8 mouse cellular contexts compared by ENCODE assay signal in genomic region chr12:112147365-112147764, GRCm38 (mm10). TPM values are rescaled to one million over a fixed set of nuclear protein-coding genes. Genes with fewer than 3 reads are reported as not detected.
DNase-seq lines count a peak whose midpoint lies in the region; ATAC-seq and TF ChIP-seq lines count a peak whose summit lies in the region.

No protein-coding gene starts in this region.

- no peak for TF ChIP-seq CTCF in lung, postnatal 0 days (IDR thresholded peaks at IDR 0.05)

- 22% methylated on average over 5 of the region's 5 CpGs for WGBS in embryonic facial prominence, embryonic 10.5 days
- 23% methylated on average over 5 of the region's 5 CpGs for WGBS in hindbrain, embryonic 10.5 days
- 33% methylated on average over 5 of the region's 5 CpGs for WGBS in lung, postnatal 0 days

- no peaks in the 10 kb centered on the region for H3K36me3 ChIP-seq in ES-E14 (ENCODE audit: control insufficient read depth, insufficient read depth, low read length, poor library complexity, severe bottlenecking)
- H3K36me3 ChIP-seq in embryonic facial prominence, embryonic 10.5 days (replicated peaks) = peaks cover 11% of the 10 kb centered on the region; the same call in 1 of the 2 replicates
- 0 out of 2 replicates have a peak, but pooled peaks cover 3% of the 10 kb centered on the region for H3K36me3 ChIP-seq in hindbrain, embryonic 10.5 days
- H3K36me3 ChIP-seq in lung, postnatal 0 days (ENCODE audit: insufficient read depth, low read length) = no peaks in the 10 kb centered on the region

- no peak for TF ChIP-seq EP300 in lung, postnatal 0 days (IDR thresholded peaks at IDR 0.05)

- peak overlapping the region; percentile 64 for H3K4me2 ChIP-seq in lung, postnatal 0 days (replicated peaks; ENCODE audit: low read depth, low read length)

- peak; percentile 23 for ATAC-seq in lung, postnatal 0 days
- no peak for ATAC-seq in granulocyte monocyte progenitor cell, adult 5-6 weeks (replicated peaks; ENCODE audit: poor library complexity, severe bottlenecking)

- no peak overlapping the region for H3K27ac ChIP-seq in ES-E14 (ENCODE audit: insufficient read depth, low read depth, low read length, poor library complexity, severe bottlenecking)
- H3K27ac ChIP-seq in embryonic facial prominence, embryonic 10.5 days (replicated peaks) = peak overlapping the region; percentile 87
- H3K27ac ChIP-seq in hindbrain, embryonic 10.5 days = peak overlapping the region; percentile 89
- peak overlapping the region; percentile 69 for H3K27ac ChIP-seq in lung, postnatal 0 days (ENCODE audit: low read length)

- peaks cover 51% of the 10 kb centered on the region for H3K27me3 ChIP-seq in embryonic facial prominence, embryonic 10.5 days (replicated peaks; ENCODE audit: low read depth, poor library complexity, severe bottlenecking)
- peaks cover 86% of the 10 kb centered on the region for H3K27me3 ChIP-seq in hindbrain, embryonic 10.5 days (ENCODE audit: insufficient read depth, poor library complexity, severe bottlenecking)
- H3K27me3 ChIP-seq in lung, postnatal 0 days (replicated peaks; ENCODE audit: insufficient read depth, low read length) = peaks cover 33% of the 10 kb centered on the region

- DNase-seq in ES-E14 (ENCODE audit: low read depth, low spot score) = no peak
- no peak for DNase-seq in embryonic facial prominence, embryonic 10.5 days (ENCODE audit: low spot score)
- no peak for DNase-seq in hindbrain, embryonic 10.5 days (ENCODE audit: low spot score)
- DNase-seq in lung, postnatal 0 days (ENCODE audit: low spot score) = peak; percentile 51
- DNase-seq in right cerebral cortex, adult 2 months (ENCODE audit: low spot score in 2 of 2) = no peak
- DNase-seq in frontal cortex, postnatal 25 days (ENCODE audit: low spot score in 2 of 2) = no peak
- no peak for DNase-seq in testis, postnatal 10 days (ENCODE audit: low spot score)

- peaks cover 3 to 35% of the 10 kb centered on the region in 2 experiments; a peak in 2 of 4 replicates for H3K4me1 ChIP-seq in ES-E14 (ENCODE audit: control insufficient read depth in 2 of 2, insufficient read depth in 2 of 2, low read length in 2 of 2, poor library complexity in 1 of 2)
- peaks cover 94% of the 10 kb centered on the region for H3K4me1 ChIP-seq in embryonic facial prominence, embryonic 10.5 days
- peaks cover 96% of the 10 kb centered on the region for H3K4me1 ChIP-seq in hindbrain, embryonic 10.5 days (replicated peaks)
- peaks cover 16% of the 10 kb centered on the region for H3K4me1 ChIP-seq in lung, postnatal 0 days (ENCODE audit: insufficient read depth, low read depth, low read length)

- no peaks in the 10 kb centered on the region for H3K9me3 ChIP-seq in ES-E14 (ENCODE audit: control insufficient read depth, insufficient read depth, low read depth, low read length)
- H3K9me3 ChIP-seq in embryonic facial prominence, embryonic 10.5 days = no peaks in the 10 kb centered on the region
- no peaks in the 10 kb centered on the region for H3K9me3 ChIP-seq in hindbrain, embryonic 10.5 days
- no peaks in the 10 kb centered on the region for H3K9me3 ChIP-seq in lung, postnatal 0 days (ENCODE audit: low read length)

- in situ Hi-C loops in ES-E14 (cut with MboI; ENCODE audit: low sequenced_read_pairs in 2 of 2, unreplicated experiment in 2 of 2) = loop anchor here (10.0 to 25.0 kb wide), 2 partner anchors 390 to 397 kb away; no protein-coding TSS in a partner anchor

- H3K9ac ChIP-seq in ES-E14 (ENCODE audit: insufficient read depth, low read depth, low read length, poor library complexity, severe bottlenecking) = 0 out of 2 replicates have a peak overlapping the region, but pooled peaks have one; percentile 91
- no peak overlapping the region for H3K9ac ChIP-seq in lung, postnatal 0 days (replicated peaks; ENCODE audit: low read depth)

- peak overlapping the region; percentile 77 to 95; a peak in 3 of 4 replicates for H3K4me3 ChIP-seq in ES-E14 (ENCODE audit: insufficient read depth in 1 of 2, low read depth in 1 of 2, low read length in 2 of 2, poor library complexity in 1 of 2, severe bottlenecking in 1 of 2)
- peak overlapping the region; percentile 74 for H3K4me3 ChIP-seq in embryonic facial prominence, embryonic 10.5 days
- H3K4me3 ChIP-seq in hindbrain, embryonic 10.5 days = peak overlapping the region; percentile 61
- H3K4me3 ChIP-seq in lung, postnatal 0 days (ENCODE audit: low read depth, low read length) = peak overlapping the region; percentile 46; the same call in 1 of the 2 replicates

TF ChIP-seq in ES-E14, 5 proteins besides CTCF, POLR2A, EP300 and RAD21:
- TF ChIP-seq HCFC1 (IDR thresholded peaks at IDR 0.05; ENCODE audit: borderline replicate concordance, insufficient read depth, low read length) = no peak
- no peak for TF ChIP-seq ZC3H11A (IDR thresholded peaks at IDR 0.05; ENCODE audit: borderline replicate concordance, low read depth, low read length)
- TF ChIP-seq MAFK (IDR thresholded peaks at IDR 0.05; ENCODE audit: insufficient read depth, low read depth, low read length) = no peak
- no peak for TF ChIP-seq ZNF384 (IDR thresholded peaks at IDR 0.05; ENCODE audit: low read depth, low read length)
- no peak for TF ChIP-seq CHD2 (IDR thresholded peaks at IDR 0.05; ENCODE audit: low read depth, low read length)

RNA-seq across cellular contexts. Expression of gene Kif26a, which starts 1.4 kb away (rescaled TPM):
- total RNA-seq in ES-E14 (2012; rRNA removed) = 6.1 and 6.4 TPM in 2 replicates
- 3.3 and 3.4 TPM in 2 replicates for polyA plus RNA-seq in embryonic facial prominence, embryonic 10.5 days (2016; fragmentation: Nextera tagmentation; extraction: Ambion mirVana)
- 2.7 and 3.1 TPM in 2 replicates for polyA plus RNA-seq in hindbrain, embryonic 10.5 days (2016; fragmentation: Nextera tagmentation; extraction: Ambion mirVana)
- polyA plus RNA-seq in lung, postnatal 0 days (2015; fragmentation: Nextera tagmentation; extraction: Ambion mirVana) = 2.9 and 3.0 TPM in 2 replicates
- total RNA-seq in granulocyte monocyte progenitor cell, adult 5-6 weeks (2014; fragmentation: Nextera tagmentation) = not detected in 2 replicates
- not detected in 2 replicates for total RNA-seq in granulocyte monocyte progenitor cell, adult 5-6 weeks (2017)

RNA-seq across cellular contexts. Expression of gene Aspg, which starts 40.9 kb away (rescaled TPM):
- total RNA-seq in ES-E14 (2012; rRNA removed) = 12.8 and 36.3 TPM in 2 replicates
- polyA plus RNA-seq in embryonic facial prominence, embryonic 10.5 days (2016; fragmentation: Nextera tagmentation; extraction: Ambion mirVana) = 2.7 TPM in 2 replicates
- polyA plus RNA-seq in hindbrain, embryonic 10.5 days (2016; fragmentation: Nextera tagmentation; extraction: Ambion mirVana) = 1.4 and 2.1 TPM in 2 replicates
- polyA plus RNA-seq in lung, postnatal 0 days (2015; fragmentation: Nextera tagmentation; extraction: Ambion mirVana) = 2.5 and 2.6 TPM in 2 replicates
- total RNA-seq in granulocyte monocyte progenitor cell, adult 5-6 weeks (2014; fragmentation: Nextera tagmentation) = not detected in 2 replicates
- not detected in 2 replicates for total RNA-seq in granulocyte monocyte progenitor cell, adult 5-6 weeks (2017)
